Mouse (Mus musculus) CH12.LX (cell line): ENCODE measurements around the gene Angptl8. TPM values are rescaled to one million over a fixed set of nuclear protein-coding genes. Genes with fewer than 3 reads are reported as not detected.
"Not testable (repeated sequence)": the region's sequence is repeated elsewhere in the genome, so short reads cannot be mapped to it uniquely, and the experiment has no call there.

Experiments
- DNase-seq: peaks from one replicate; pipeline ENCODE4 v3.0.0-alpha.2; 2013; ENCODE audit errors: extremely low read depth
- H3K27ac ChIP-seq: 2 replicates; pipeline ENCODE4 v1.5.1; 2012; ENCODE audit warnings: low read depth, mild to moderate bottlenecking, control low read depth, moderate library complexity; ENCODE audit not compliant: insufficient read depth
- H3K27me3 ChIP-seq: replicated peaks from 2 replicates; pipeline ENCODE3; 2012; ENCODE audit warnings: inconsistent platforms
- H3K36me3 ChIP-seq, 2 experiments: replicated peaks in 1 of 2; 2 replicates each; pipeline versions ENCODE3 to v1.6.1; 2012; ENCODE audit warnings: inconsistent platforms in 1 of 2, low read length in 1 of 2, mild to moderate bottlenecking in 1 of 2, mixed read lengths in 1 of 2, moderate library complexity in 1 of 2; ENCODE audit not compliant: control insufficient read depth in 1 of 2, insufficient read depth in 1 of 2
- H3K4me1 ChIP-seq, 2 experiments: 2 replicates each; pipeline ENCODE4 v1.6.1; 2012; ENCODE audit warnings: inconsistent platforms in 1 of 2, moderate library complexity in 1 of 2; ENCODE audit not compliant: insufficient read depth in 2 of 2, control insufficient read depth in 1 of 2
- H3K4me2 ChIP-seq: 2 replicates; pipeline ENCODE4 v1.6.1; 2012; ENCODE audit warnings: low read depth, mild to moderate bottlenecking, control low read depth; ENCODE audit not compliant: poor library complexity, insufficient read depth, severe bottlenecking
- H3K4me3 ChIP-seq, 3 experiments: fragments of 150-350 bp in 1 of 3; sonication (generic) in 1 of 3; replicated peaks in 1 of 3; 2 replicates each; pipeline versions ENCODE3 to v1.5.1; 2011 to 2012; ENCODE audit warnings: low read depth in 2 of 3, low read length in 2 of 3, mild to moderate bottlenecking in 2 of 3, moderate library complexity in 2 of 3, control low read depth in 1 of 3, improper control_type of control experiment in 1 of 3, inconsistent platforms in 1 of 3, mixed read lengths in 1 of 3; ENCODE audit not compliant: poor library complexity in 1 of 3
- H3K79me2 ChIP-seq: replicated peaks from 2 replicates; pipeline ENCODE4 v1.6.1; 2012; ENCODE audit warnings: mild to moderate bottlenecking, moderate library complexity; ENCODE audit not compliant: control insufficient read depth, poor library complexity, insufficient read depth, severe bottlenecking; ENCODE audit errors: extremely low read depth
- H3K9ac ChIP-seq: 2 replicates; pipeline ENCODE4 v1.6.1; 2012; ENCODE audit warnings: low read depth, mild to moderate bottlenecking, control low read depth, moderate library complexity; ENCODE audit not compliant: insufficient read depth
- H3K9me3 ChIP-seq: replicated peaks from 2 replicates; pipeline ENCODE3; 2012; ENCODE audit warnings: low read length, inconsistent platforms, mixed read lengths
- ELF1 ChIP-seq: IDR thresholded peaks from 2 replicates; pipeline ENCODE4 v1.6.1; 2014; ENCODE audit warnings: low read depth, mild to moderate bottlenecking, inconsistent platforms, low read length, improper control_type of control experiment
- GABPA ChIP-seq: IDR thresholded peaks from 2 replicates; pipeline ENCODE4 v1.6.1; 2012; ENCODE audit warnings: low read depth, low read length, improper control_type of control experiment, inconsistent platforms; ENCODE audit not compliant: insufficient replicate concordance
- JUND ChIP-seq: conservative IDR thresholded peaks from 2 replicates; pipeline ENCODE4 v1.6.1; 2011; ENCODE audit warnings: low read depth, low read length, improper control_type of control experiment
- MAX ChIP-seq: IDR thresholded peaks from 2 replicates; pipeline ENCODE4 v1.6.1; 2011; ENCODE audit warnings: low read length, improper control_type of control experiment
- POLR2A ChIP-seq: IDR thresholded peaks from 2 replicates; pipeline ENCODE4 v1.6.1; 2011; ENCODE audit warnings: low read depth, mild to moderate bottlenecking, improper control_type of control experiment, low read length
- RAD21 ChIP-seq: IDR thresholded peaks from 2 replicates; pipeline ENCODE4 v1.6.1; 2011; ENCODE audit warnings: low read depth, mild to moderate bottlenecking, low read length, improper control_type of control experiment, moderate library complexity
- SMC3 ChIP-seq: IDR thresholded peaks from 2 replicates; pipeline ENCODE4 v1.6.1; 2011; ENCODE audit warnings: low read depth, low read length, improper control_type of control experiment
- ZNF384 ChIP-seq: IDR thresholded peaks from 2 replicates; pipeline ENCODE4 v1.6.1; 2012; ENCODE audit warnings: low read depth, low read length, improper control_type of control experiment, inconsistent platforms
- dilution Hi-C: fragments of 300-500 bp; cut with MboI; formaldehyde crosslinking; loops from 2 replicates; pipeline ENCODE4 v1.14.3; 2020; ENCODE audit warnings: low sequenced_read_pairs; ENCODE audit not compliant: extremely low pct_unique_long_range_greater_than_20kb, extremely low pct_ligation_motif_present
- in situ Hi-C: fragments of 300-500 bp; cut with MboI; formaldehyde crosslinking; loops from 3 replicates; pipeline ENCODE4 v1.14.3; 2019; ENCODE audit warnings: low sequenced_read_pairs, low pct_ligation_motif_present, low pct_unique_long_range_greater_than_20kb, mixed read lengths
- polyA plus RNA-seq: library from polyadenylated mRNA; unstranded; fragments of >175 nt; gene quantifications from 2 replicates; pipeline ENCODE4 v1.2.1, GENCODE M21; 2012; ENCODE audit warnings: low read depth; ENCODE audit not compliant: insufficient read length
- total RNA-seq, 2 experiments: library from RNA; depleted of rRNA; stranded (reverse); fragments of 300-350 nt in 1 of 2; fragments of >200 nt in 1 of 2; gene quantifications; 2 replicates each; pipeline ENCODE4 v1.2.3; 2012 to 2014

Gene Angptl8
- total and polyA plus RNA-seq, 3 experiments = not detected

DNA sequence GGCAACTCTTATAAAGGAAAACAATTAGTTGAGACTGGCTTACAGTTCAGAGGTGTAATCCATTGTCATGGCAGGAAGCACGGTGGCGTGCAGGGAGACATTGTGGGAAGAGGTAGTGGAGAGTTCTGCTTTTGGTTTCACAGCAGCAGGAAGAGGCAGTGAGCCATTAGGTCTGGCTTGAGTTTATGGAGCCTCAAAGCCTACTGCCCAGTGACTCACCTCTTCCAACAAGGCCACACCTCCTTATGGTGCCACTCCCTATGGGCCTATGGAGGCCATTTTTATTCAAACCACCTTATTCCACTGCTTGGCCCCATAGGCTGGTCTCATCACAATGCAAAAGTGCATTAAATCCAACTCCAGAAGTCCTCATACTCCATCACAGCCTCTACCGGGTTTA, 24.3 kb downstream of the Angptl8 start:
- peaks cover 11% of the 10 kb centered on the region for H3K9me3 ChIP-seq
- H3K36me3 ChIP-seq = no peaks in the 10 kb centered on the region
- no peak overlapping the region for H3K4me3 ChIP-seq
- H3K9ac ChIP-seq = no peak overlapping the region
- H3K4me2 ChIP-seq = no peak overlapping the region
- TF ChIP-seq RAD21 = no peak
- dilution Hi-C loops = no loop called here
- peaks cover 25% of the 10 kb centered on the region for H3K27me3 ChIP-seq
- no peaks in the 10 kb centered on the region for H3K79me2 ChIP-seq
- H3K4me1 ChIP-seq = no peaks in the 10 kb centered on the region; a peak in 1 of 4 replicates
- DNase-seq = peak; percentile 12
- in situ Hi-C loops = no loop called here
- H3K27ac ChIP-seq = no peak overlapping the region

DNA sequence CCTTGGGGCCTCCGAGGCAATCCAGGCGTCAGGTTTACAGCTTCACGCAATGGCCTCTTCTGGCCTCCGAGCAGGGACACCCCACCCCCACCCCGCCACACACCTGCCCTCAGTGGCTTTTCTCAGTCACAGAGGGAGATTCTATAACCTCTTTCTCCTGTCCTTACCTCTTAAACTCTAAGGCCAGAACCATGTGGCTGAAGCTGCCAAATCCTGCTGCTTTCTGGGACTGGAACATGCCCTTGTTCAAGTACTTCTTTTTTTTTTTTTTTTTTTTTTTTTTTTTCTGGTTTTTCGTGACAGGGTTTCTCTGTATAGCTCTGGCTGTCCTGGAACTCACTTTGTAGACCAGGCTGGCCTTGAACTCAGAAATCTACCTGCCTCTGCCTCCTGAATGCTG, 25.0 kb downstream of the Angptl8 start:
- in situ Hi-C loops, dilution Hi-C loops, H3K36me3 ChIP-seq, H3K4me3 ChIP-seq, H3K4me2 ChIP-seq, DNase-seq, H3K9ac ChIP-seq, H3K4me1 ChIP-seq, H3K27ac ChIP-seq, H3K79me2 ChIP-seq: not testable (repeated sequence)
- Histone ChIP-seq H3K27me3 (peaks cover 24% of the 10 kb centered on the region), H3K9me3 (peaks cover 11% of the 10 kb centered on the region)

DNA sequence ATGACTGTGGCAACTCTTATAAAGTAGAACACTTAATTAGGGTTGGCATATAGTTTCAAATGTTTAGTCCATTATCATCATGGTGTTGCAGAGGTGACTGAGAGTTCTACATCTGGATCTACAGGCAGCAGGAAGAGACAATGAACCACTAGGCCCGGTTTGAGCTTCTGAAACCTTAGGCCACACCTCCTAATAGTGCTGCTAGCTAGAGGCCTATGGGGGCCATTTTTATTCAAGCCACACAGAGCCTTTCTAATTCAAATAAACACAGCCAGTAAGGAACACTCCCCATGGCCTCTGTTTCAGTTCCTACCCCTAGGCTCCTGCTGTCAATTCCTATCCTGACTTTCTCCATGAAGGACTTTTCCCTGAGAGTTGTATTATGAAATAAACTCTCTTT, 26.9 kb downstream of the Angptl8 start:
- TF ChIP-seq JUND (no peak), SMC3 (no peak), ZNF384 (no peak), POLR2A (no peak), MAX (no peak), GABPA (no peak), ELF1 (no peak)
- TF ChIP-seq, all 38 proteins: peak for 0
- Histone ChIP-seq H3K27me3 (peaks cover 31% of the 10 kb centered on the region), H3K4me3 (no peak overlapping the region), H3K9me3 (peaks cover 11% of the 10 kb centered on the region), H3K27ac (no peak overlapping the region), H3K9ac (no peak overlapping the region), H3K4me1 (no peaks in the 10 kb centered on the region), H3K4me2 (no peak overlapping the region), H3K36me3 (no peaks in the 10 kb centered on the region), H3K79me2 (no peaks in the 10 kb centered on the region)
- dilution Hi-C loops = no loop called here
- in situ Hi-C loops = no loop called here
- no peak for DNase-seq
